In genomic region chr3:62730987-62731386, GRCm38 (mm10) we compare ENCODE assay signal across 24 mouse cellular contexts.
A peak's percentile ranks its signal among the peaks of the same experiment; 100 is the strongest.
DNase-seq lines count a peak whose midpoint lies in the region; ATAC-seq and TF ChIP-seq lines count a peak whose summit lies in the region.
"Had no signal": no experiment of that assay in that cellular context is flagged by ENCODE, and none has a peak within 500 bp of the region (broad histone marks: within the 10 kb centered on the region; RNA-seq: fewer than 3 reads in every experiment).

No protein-coding gene starts in this region.

- DNase-seq in forebrain, embryonic 14.5 days (ENCODE audit: low spot score), result peak; percentile 7
- DNase-seq in forebrain, embryonic 10.5 days (ENCODE audit: extremely low spot score, low spot score), result no peak
- no peak for DNase-seq in frontal cortex, postnatal 36 days (ENCODE audit: low spot score in 2 of 2)
- DNase-seq in Muller cell, postnatal 12 days (ENCODE audit: inconsistent ontology term), result peak; percentile 85
- DNase-seq in brain, embryonic 14.5 days (ENCODE audit: low read depth), result peak; percentile 30
- no peak for DNase-seq in heart, adult 2 months
- DNase-seq: adrenal gland, adult 2 months; adrenal gland, postnatal 14 days; B cell, adult 2 months; cerebellum, adult 18-20 months; cerebellum, adult 9-10 months; cerebellum, postnatal 14 days; gastrocnemius, postnatal 25 days; heart, adult 18-20 months; kidney, adult 2 months had no signal

- ATAC-seq in forebrain, embryonic 14.5 days, result no peak
- peak; percentile 67 for ATAC-seq in frontal cortex, adult (ENCODE audit: low TSS enrichment)
- ATAC-seq: intestine, postnatal 0 days had no signal

- no peak for TF ChIP-seq POLR2A in brain, embryonic 14.5 days (IDR thresholded peaks at IDR 0.05; ENCODE audit: borderline replicate concordance, extremely low read depth, insufficient read depth, insufficient read length, poor library complexity, severe bottlenecking)
- no peak for TF ChIP-seq POLR2A in heart, adult 2 months (IDR thresholded peaks at IDR 0.05; ENCODE audit: insufficient read depth, low read depth, low read length)

- H3K4me3 ChIP-seq in forebrain, embryonic 14.5 days (ENCODE audit: low read depth, low read length), result no peak overlapping the region
- no peak overlapping the region for H3K4me3 ChIP-seq in forebrain, embryonic 10.5 days
- no peak overlapping the region for H3K4me3 ChIP-seq in heart, adult 2 months
- H3K4me3 ChIP-seq: embryonic facial prominence, embryonic 12.5 days; embryonic facial prominence, embryonic 15.5 days; hindbrain, embryonic 12.5 days; hindbrain, embryonic 15.5 days had no signal

- H3K79me2 ChIP-seq in heart, adult 2 months (replicated peaks; ENCODE audit: control insufficient read depth, insufficient read depth, low read length), result no peaks in the 10 kb centered on the region

- no peak for TF ChIP-seq EP300 in heart, adult 2 months (IDR thresholded peaks at IDR 0.05; ENCODE audit: insufficient read depth, low read depth, low read length)

- 51% methylated on average over 5 of the region's 5 CpGs for WGBS in forebrain, embryonic 14.5 days
- WGBS in forebrain, embryonic 10.5 days, result 79% methylated on average over 5 of the region's 5 CpGs
- 74% methylated on average over 5 of the region's 5 CpGs for WGBS in heart, adult 2 months

- H3K9me3 ChIP-seq in forebrain, embryonic 14.5 days (replicated peaks; ENCODE audit: control insufficient read depth, low read length), result no peaks in the 10 kb centered on the region
- no peaks in the 10 kb centered on the region for H3K9me3 ChIP-seq in forebrain, embryonic 10.5 days
- H3K9me3 ChIP-seq: embryonic facial prominence, embryonic 12.5 days; embryonic facial prominence, embryonic 15.5 days; hindbrain, embryonic 12.5 days; hindbrain, embryonic 15.5 days had no signal

- H3K36me3 ChIP-seq in forebrain, embryonic 14.5 days (ENCODE audit: control insufficient read depth, insufficient read depth, low read length), result no peaks in the 10 kb centered on the region
- no peaks in the 10 kb centered on the region for H3K36me3 ChIP-seq in forebrain, embryonic 10.5 days (replicated peaks)
- H3K36me3 ChIP-seq in heart, adult 2 months (ENCODE audit: control insufficient read depth, insufficient read depth, low read length), result no peaks in the 10 kb centered on the region
- H3K36me3 ChIP-seq: embryonic facial prominence, embryonic 12.5 days; embryonic facial prominence, embryonic 15.5 days; G1E; hindbrain, embryonic 12.5 days; hindbrain, embryonic 15.5 days had no signal

- intact Hi-C loops in heart, adult 2 months (cut with DNase I), result no loop called here

- no peak overlapping the region for H3K9ac ChIP-seq in forebrain, embryonic 14.5 days (ENCODE audit: low read length)
- no peak overlapping the region for H3K9ac ChIP-seq in heart, adult 2 months (ENCODE audit: low read depth, low read length)
- H3K9ac ChIP-seq: embryonic facial prominence, embryonic 12.5 days; embryonic facial prominence, embryonic 15.5 days; hindbrain, embryonic 12.5 days; hindbrain, embryonic 15.5 days had no signal

- TF ChIP-seq CTCF in brain, embryonic 14.5 days (IDR thresholded peaks at IDR 0.05; ENCODE audit: borderline replicate concordance, extremely low read depth, insufficient read depth, insufficient read length), result no peak
- TF ChIP-seq CTCF in heart, adult 2 months (IDR thresholded peaks at IDR 0.05), result no peak

- H3K27me3 ChIP-seq in forebrain, embryonic 14.5 days (replicated peaks; ENCODE audit: control insufficient read depth, insufficient read depth, low read length), result no peaks in the 10 kb centered on the region
- H3K27me3 ChIP-seq in forebrain, embryonic 10.5 days (ENCODE audit: poor library complexity, severe bottlenecking), result no peaks in the 10 kb centered on the region
- H3K27me3 ChIP-seq in heart, adult 2 months (ENCODE audit: control insufficient read depth, insufficient read depth, low read length), result no peaks in the 10 kb centered on the region
- H3K27me3 ChIP-seq: CH12.LX; embryonic facial prominence, embryonic 12.5 days; embryonic facial prominence, embryonic 15.5 days; hindbrain, embryonic 12.5 days; hindbrain, embryonic 15.5 days had no signal

- no peak overlapping the region for H3K27ac ChIP-seq in forebrain, embryonic 14.5 days (ENCODE audit: low read depth, low read length)
- no peak overlapping the region for H3K27ac ChIP-seq in forebrain, embryonic 10.5 days
- H3K27ac ChIP-seq in heart, adult 2 months, result no peak overlapping the region
- H3K27ac ChIP-seq: embryonic facial prominence, embryonic 12.5 days; embryonic facial prominence, embryonic 15.5 days; hindbrain, embryonic 12.5 days; hindbrain, embryonic 15.5 days had no signal

- no peak overlapping the region for H3K4me2 ChIP-seq in forebrain, embryonic 14.5 days (ENCODE audit: low read length)
- H3K4me2 ChIP-seq: embryonic facial prominence, embryonic 12.5 days; embryonic facial prominence, embryonic 15.5 days; heart, embryonic 11.5 days; hindbrain, embryonic 12.5 days; hindbrain, embryonic 15.5 days had no signal

- H3K4me1 ChIP-seq in forebrain, embryonic 14.5 days (ENCODE audit: control insufficient read depth, insufficient read depth, low read length), result no peaks in the 10 kb centered on the region
- H3K4me1 ChIP-seq in forebrain, embryonic 10.5 days, result no peaks in the 10 kb centered on the region
- no peaks in the 10 kb centered on the region for H3K4me1 ChIP-seq in heart, adult 2 months (ENCODE audit: control insufficient read depth, insufficient read depth, low read length)
- H3K4me1 ChIP-seq: embryonic facial prominence, embryonic 12.5 days; embryonic facial prominence, embryonic 15.5 days; hindbrain, embryonic 12.5 days; hindbrain, embryonic 15.5 days had no signal

Comparison
In these comparisons a context has a peak if more than half of its experiments do, and no peak if none do; other contexts are left out.
1. DNase-seq: peak in forebrain, embryonic 14.5 days (single experiment), Muller cell, postnatal 12 days (single experiment) and brain, embryonic 14.5 days (single experiment); none in forebrain, embryonic 10.5 days (single experiment), frontal cortex, postnatal 36 days (0 of 2) and heart, adult 2 months (0 of 2).